Mouse (Mus musculus): Measurements from ENCODE around the gene Ap3s2.

DNA sequence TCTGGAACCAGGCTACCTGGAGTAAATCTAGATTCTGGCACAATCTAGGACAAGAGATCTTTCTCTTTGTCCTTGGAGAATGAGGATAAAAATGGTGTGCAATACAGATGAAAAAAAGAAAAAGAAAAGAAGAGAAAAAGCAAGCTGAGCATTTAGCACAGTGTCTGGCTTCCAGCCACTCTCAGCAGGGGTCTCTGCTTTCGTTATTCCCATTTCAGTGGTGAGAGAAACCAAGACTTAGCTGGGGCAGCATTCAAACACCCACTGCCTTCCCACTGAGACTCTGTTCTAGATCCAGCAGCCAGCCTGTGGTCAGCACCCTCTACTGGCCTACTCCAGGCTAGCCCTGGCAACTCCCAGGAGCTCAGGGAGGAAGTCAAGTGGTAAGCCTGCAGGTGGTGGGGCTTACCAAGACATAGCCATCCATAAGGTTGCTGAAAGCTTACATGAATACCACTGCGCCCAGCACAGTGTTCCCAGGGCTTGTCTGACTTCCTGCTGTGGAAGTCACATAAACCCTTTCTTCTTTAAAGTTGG lies 8.1 kb upstream of the Ap3s2 start:
- no peak for TF ChIP-seq TCF12 (IDR thresholded peaks at IDR 0.05; ENCODE audit: low read depth, low read length)
- TF ChIP-seq POLR2A (IDR thresholded peaks at IDR 0.05; ENCODE audit: control insufficient read depth in 1 of 2, insufficient read depth in 1 of 2, low read depth in 1 of 2, low read length in 2 of 2, poor library complexity in 1 of 2), result no peak
- TF ChIP-seq CTCF (IDR thresholded peaks at IDR 0.05 in 2 of 3, conservative IDR thresholded peaks at IDR 0.05 in 1 of 3; ENCODE audit: control insufficient read depth in 1 of 3, insufficient read depth in 1 of 3, low read depth in 2 of 3, low read length in 3 of 3, poor library complexity in 1 of 3, severe bottlenecking in 1 of 3), result peak in 2 of 3 experiments; percentile 20 to 27; a peak in 2 of 6 replicates
- no peak for TF ChIP-seq GATA1 (IDR thresholded peaks at IDR 0.05; ENCODE audit: low read depth, low read length)
- no peak for TF ChIP-seq POLR2AphosphoS2 (IDR thresholded peaks at IDR 0.05; ENCODE audit: low read length)
- TF ChIP-seq TBP (IDR thresholded peaks at IDR 0.05; ENCODE audit: low read depth, low read length), result no peak

All from MEL (cell line).